Mouse (Mus musculus) kidney, postnatal 0 days (tissue): ENCODE measurements around the gene Baz1b. TPM values are rescaled to one million over a fixed set of nuclear protein-coding genes. Genes with fewer than 3 reads are reported as not detected.
"Not testable (repeated sequence)": the region's sequence is repeated elsewhere in the genome, so short reads cannot be mapped to it uniquely, and the experiment has no call there.

Experiments
- ATAC-seq: fragments of 200-750 bp; cut with Nextera tagmentation; replicated peaks from 2 replicates; pipeline ENCODE4 v1.8.0; 2017; ENCODE audit warnings: low read depth, moderate number of reproducible peaks, moderate TSS enrichment, moderate library complexity; ENCODE audit not compliant: low FRiP score
- DNase-seq: peaks from one replicate; pipeline ENCODE4 v3.0.0-alpha.2; 2016; ENCODE audit warnings: low spot score
- H3K27ac ChIP-seq: fragments of 300-500 bp; sonication (generic); 2 replicates; pipeline ENCODE4 v1.5.1; 2014; ENCODE audit warnings: mild to moderate bottlenecking
- H3K27me3 ChIP-seq: fragments of 300-500 bp; sonication (generic); 2 replicates; pipeline ENCODE4 v1.6.1; 2014; ENCODE audit warnings: low read length, mixed read lengths; ENCODE audit not compliant: insufficient read depth
- H3K36me3 ChIP-seq: fragments of 300-500 bp; sonication (generic); 2 replicates; pipeline ENCODE4 v1.6.1; 2014; ENCODE audit warnings: low read length, mixed read lengths; ENCODE audit not compliant: insufficient read depth
- H3K4me1 ChIP-seq: fragments of 300-500 bp; sonication (generic); replicated peaks from 2 replicates; pipeline ENCODE4 v1.6.1; 2014; ENCODE audit warnings: antibody characterized with exemption, low read length, mixed read lengths; ENCODE audit not compliant: insufficient read depth
- H3K4me2 ChIP-seq: fragments of 300-500 bp; sonication (generic); 2 replicates; pipeline ENCODE4 v1.6.1; 2014; ENCODE audit warnings: mild to moderate bottlenecking, low read length, moderate library complexity, mixed read lengths
- H3K4me3 ChIP-seq: fragments of 300-500 bp; sonication (generic); replicated peaks from 2 replicates; pipeline ENCODE4 v1.5.1; 2014; ENCODE audit warnings: low read depth, low read length
- H3K9ac ChIP-seq: fragments of 300-500 bp; sonication (generic); 2 replicates; pipeline ENCODE4 v1.6.1; 2014; ENCODE audit warnings: low read depth, low read length
- H3K9me3 ChIP-seq: fragments of 300-500 bp; sonication (generic); replicated peaks from 2 replicates; pipeline ENCODE4 v1.6.1; 2016; ENCODE audit warnings: low read length, inconsistent platforms, mixed read lengths
- CTCF ChIP-seq: IDR thresholded peaks from 2 replicates; pipeline ENCODE4 v1.5.1; 2016; ENCODE audit warnings: antibody characterized with exemption, low read depth, mild to moderate bottlenecking, moderate library complexity
- WGBS: fragments of 180-500 bp; shearing (Covaris S2); extraction: QIAGEN DNeasy Blood & Tissue Kit; methylation state at CpG from one replicate; pipeline ENCODE4 v1.1.7; 2014; 5-methylcytosine and 5-hydroxymethylcytosine counted together
- polyA plus RNA-seq: library from polyadenylated mRNA; unstranded; fragments of >200 nt; fragmentation: Nextera tagmentation; extraction: Ambion mirVana; gene quantifications from 2 replicates; pipeline ENCODE4 v1.2.1, GENCODE M21; 2015

Gene Baz1b
- polyA plus RNA-seq, 1 experiment from 2014 or later: 22.6 TPM

DNA sequence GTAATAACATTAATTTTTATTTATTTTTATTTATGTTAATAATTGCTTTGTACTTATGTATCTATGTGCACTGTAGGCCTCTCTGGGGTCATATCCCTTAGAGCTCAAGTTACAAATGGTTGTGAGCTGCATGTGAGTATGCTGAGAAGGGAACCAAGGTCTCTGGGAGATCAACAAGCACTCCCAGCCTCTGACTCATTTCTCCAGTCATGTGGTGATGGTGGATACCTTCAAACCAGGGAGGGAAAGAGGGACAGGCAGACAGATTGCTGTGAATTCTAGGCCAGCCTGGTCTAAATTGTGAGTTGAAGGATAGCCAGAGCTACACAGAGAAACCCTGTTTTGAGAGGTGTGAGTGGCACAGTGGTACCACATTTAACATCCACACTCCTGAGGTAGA lies 33.9 kb downstream of the Baz1b start:
- Histone ChIP-seq H3K27ac (no peak overlapping the region), H3K27me3 (no peaks in the 10 kb centered on the region), H3K4me1 (no peaks in the 10 kb centered on the region), H3K9ac (no peak overlapping the region), H3K4me3 (no peak overlapping the region), H3K36me3 (peaks cover 81% of the 10 kb centered on the region), H3K9me3 (no peaks in the 10 kb centered on the region), H3K4me2 (no peak overlapping the region)
- no peak for TF ChIP-seq CTCF
- DNase-seq (no peak), ATAC-seq (no peak)

DNA sequence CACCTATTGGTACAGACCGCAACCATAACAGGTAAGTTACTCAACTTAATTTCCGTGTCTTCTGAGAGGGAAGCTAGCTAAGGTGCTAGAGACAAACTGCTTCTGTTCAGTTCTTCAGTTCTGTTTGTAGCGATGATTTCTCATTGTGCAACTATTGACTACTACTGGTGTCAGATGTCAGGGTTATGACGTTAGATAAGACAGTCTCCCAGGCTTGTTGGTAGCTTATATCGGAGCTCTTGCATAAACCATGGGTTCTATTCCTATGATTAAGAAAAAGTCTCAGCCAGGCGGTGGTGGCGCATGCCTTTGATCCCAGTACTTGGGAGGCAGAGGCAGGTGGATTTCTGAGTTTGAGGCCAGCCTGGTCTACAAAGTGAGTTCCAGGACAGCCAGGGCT lies 35.0 kb downstream of the Baz1b start:
- 90% methylated on average over 7 of the region's 7 CpGs for WGBS
- no peak overlapping the region for H3K27ac ChIP-seq
- ATAC-seq: no peak

DNA sequence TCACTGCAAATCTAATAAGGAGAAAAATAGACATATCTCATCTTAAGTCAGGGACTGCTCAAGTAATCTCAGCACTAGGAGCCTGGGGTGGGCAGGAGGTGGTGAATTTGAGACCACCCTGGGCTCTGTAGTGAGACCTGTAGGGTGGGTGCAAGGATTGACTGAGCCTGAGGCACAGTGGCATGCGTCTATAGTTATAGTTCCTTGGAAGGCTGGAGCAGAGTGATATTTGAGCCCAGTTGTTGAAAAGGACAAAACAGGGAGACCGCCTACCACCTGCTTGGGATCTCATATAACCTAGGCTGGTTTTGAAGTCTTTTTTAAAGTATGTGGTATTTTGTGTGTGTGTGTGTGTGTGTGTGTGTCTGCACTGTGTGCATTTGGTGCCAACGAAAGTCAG lies 37.1 kb downstream of the Baz1b start:
- Histone ChIP-seq H3K36me3 (peaks cover 74% of the 10 kb centered on the region), H3K4me1 (no peaks in the 10 kb centered on the region), H3K4me3 (no peak overlapping the region), H3K9me3 (no peaks in the 10 kb centered on the region), H3K9ac (no peak overlapping the region), H3K27ac (no peak overlapping the region), H3K27me3 (no peaks in the 10 kb centered on the region), H3K4me2 (no peak overlapping the region)
- no peak for TF ChIP-seq CTCF
- DNase-seq (no peak), ATAC-seq (no peak)
- WGBS: 84% methylated on average over 3 of the region's 3 CpGs

More for the DNA sequence above, 35.0 kb downstream of the Baz1b start:
- no peak for DNase-seq
- H3K4me1 ChIP-seq: no peaks in the 10 kb centered on the region
- TF ChIP-seq CTCF: no peak
- no peaks in the 10 kb centered on the region for H3K27me3 ChIP-seq
- no peak overlapping the region for H3K9ac ChIP-seq
- peaks cover 78% of the 10 kb centered on the region for H3K36me3 ChIP-seq
- H3K4me2 ChIP-seq: no peak overlapping the region
- H3K9me3 ChIP-seq: no peaks in the 10 kb centered on the region
- no peak overlapping the region for H3K4me3 ChIP-seq

DNA sequence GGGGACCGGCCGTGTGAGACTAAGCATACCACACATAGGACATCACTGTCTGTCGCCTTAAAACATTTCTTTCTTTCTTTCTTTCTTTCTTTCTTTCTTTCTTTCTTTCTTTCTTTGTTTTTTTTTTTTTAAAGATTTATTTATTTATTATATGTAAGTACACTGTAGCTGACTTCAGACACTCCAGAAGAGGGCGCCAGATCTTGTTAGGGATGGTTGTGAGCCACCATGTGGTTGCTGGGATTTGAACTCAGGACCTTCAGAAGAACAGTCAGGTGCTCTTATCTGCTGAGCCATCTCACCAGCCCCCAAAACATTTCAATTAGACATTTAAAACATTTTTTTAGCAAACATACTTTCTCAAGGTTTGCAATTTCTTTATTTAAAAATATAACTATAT lies 38.8 kb downstream of the Baz1b start:
- DNase-seq, H3K9ac ChIP-seq, H3K27ac ChIP-seq, H3K27me3 ChIP-seq, ATAC-seq, H3K4me3 ChIP-seq, H3K4me2 ChIP-seq, H3K4me1 ChIP-seq, H3K9me3 ChIP-seq: not testable (repeated sequence)
- WGBS: 97% methylated on average over 4 of the region's 4 CpGs
- TF ChIP-seq CTCF: peak; percentile 42; the same call in 1 of the 2 replicates
- H3K36me3 ChIP-seq: peaks cover 76% of the 10 kb centered on the region

DNA sequence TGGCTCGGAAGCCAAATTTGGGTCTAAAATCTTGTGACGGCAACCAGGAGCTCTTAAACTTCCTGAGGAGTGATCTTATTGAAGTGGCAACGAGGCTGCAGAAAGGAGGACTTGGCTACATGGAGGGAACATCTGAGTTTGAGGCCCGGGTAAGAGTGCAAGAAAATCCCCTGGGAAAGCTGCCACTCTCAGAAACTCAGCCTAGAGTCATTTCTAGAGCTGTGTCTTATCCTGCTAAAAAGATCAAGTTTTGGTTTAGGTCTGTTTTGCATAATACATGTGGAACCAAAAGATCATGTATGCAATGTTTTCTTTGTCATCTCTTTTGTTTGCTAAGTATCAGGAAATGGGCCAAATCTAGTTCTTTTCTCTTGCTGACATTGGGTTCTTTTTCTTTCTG lies 43.1 kb downstream of the Baz1b start:
- ATAC-seq (no peak), DNase-seq (no peak)
- Histone ChIP-seq H3K4me1 (no peaks in the 10 kb centered on the region), H3K36me3 (peaks cover 76% of the 10 kb centered on the region), H3K9me3 (no peaks in the 10 kb centered on the region), H3K27ac (no peak overlapping the region), H3K4me2 (no peak overlapping the region), H3K4me3 (no peak overlapping the region), H3K9ac (no peak overlapping the region), H3K27me3 (no peaks in the 10 kb centered on the region)
- 89% methylated on average over 4 of the region's 4 CpGs for WGBS
- TF ChIP-seq CTCF: no peak

DNA sequence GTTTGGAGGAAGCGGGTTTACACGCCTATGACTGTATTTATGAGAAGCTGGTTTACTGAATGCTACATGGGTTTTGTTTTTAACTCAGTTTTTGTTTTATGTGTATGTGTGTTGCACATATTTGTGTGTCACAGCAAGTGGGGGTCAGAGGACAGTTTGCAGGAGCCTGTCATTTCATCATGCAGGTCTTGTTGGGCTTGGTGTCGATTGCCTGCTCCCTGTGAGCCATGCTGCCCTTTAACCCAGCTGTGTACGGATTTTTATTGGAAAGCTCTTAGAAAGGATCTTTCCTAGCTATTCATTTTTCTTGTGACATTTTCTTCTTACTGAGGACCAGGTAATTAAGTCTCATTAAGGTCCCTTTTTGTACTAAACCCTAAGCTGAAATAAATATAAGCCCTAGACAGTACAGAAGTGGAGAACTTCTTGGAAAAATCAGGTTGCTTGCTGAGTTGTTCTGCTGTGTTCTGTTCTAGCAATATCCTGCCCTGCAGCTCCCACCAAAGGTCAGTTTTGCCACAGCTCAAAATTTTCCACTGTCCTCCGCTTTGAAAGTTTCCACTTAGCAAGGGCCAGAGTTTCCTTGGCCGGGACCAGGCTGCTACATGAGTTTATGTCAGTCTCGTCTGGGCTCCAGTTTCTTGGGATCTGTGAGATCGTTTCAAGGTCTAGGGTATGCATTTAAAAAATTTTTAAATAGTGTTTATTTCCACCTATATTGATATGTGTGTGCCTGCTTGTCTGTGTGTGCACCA lies 46.3 kb downstream of the Baz1b start:
- WGBS: 77% methylated on average over 8 of the region's 8 CpGs
- Histone ChIP-seq H3K4me1 (no peaks in the 10 kb centered on the region), H3K4me2 (no peak overlapping the region), H3K27ac (no peak overlapping the region), H3K9ac (no peak overlapping the region), H3K27me3 (no peaks in the 10 kb centered on the region), H3K36me3 (peaks cover 79% of the 10 kb centered on the region), H3K9me3 (no peaks in the 10 kb centered on the region), H3K4me3 (no peak overlapping the region)
- ATAC-seq (no peak), DNase-seq (no peak)
- no peak for TF ChIP-seq CTCF

DNA sequence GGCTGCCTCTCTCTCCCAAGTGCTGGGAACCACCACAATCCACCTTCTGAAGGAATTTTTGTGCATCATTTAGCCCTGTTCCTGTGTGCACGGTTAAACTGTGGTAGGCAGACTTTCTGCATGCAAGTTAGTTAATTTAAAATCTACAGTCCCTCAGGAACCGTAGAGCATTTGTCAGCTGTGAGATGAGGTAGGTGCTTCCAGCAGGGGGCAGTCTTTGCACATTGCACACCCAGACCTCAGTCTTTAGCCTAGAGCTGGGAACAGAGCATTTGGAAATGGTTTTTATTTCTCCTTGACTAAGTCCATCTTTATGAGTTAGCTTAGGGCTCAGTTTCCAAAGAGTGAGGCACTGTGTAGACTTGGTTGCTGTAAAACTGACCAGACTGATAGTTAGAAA lies 49.5 kb downstream of the Baz1b start:
- Histone ChIP-seq H3K36me3 (peaks cover 85% of the 10 kb centered on the region), H3K9ac (no peak overlapping the region), H3K4me3 (no peak overlapping the region), H3K4me1 (no peaks in the 10 kb centered on the region), H3K4me2 (no peak overlapping the region), H3K27me3 (no peaks in the 10 kb centered on the region), H3K27ac (no peak overlapping the region), H3K9me3 (no peaks in the 10 kb centered on the region)
- 30% methylated on average over 2 of the region's 2 CpGs for WGBS
- ATAC-seq: no peak
- peak; percentile 86 for TF ChIP-seq CTCF
- peak; percentile 71 for DNase-seq
